Mouse (Mus musculus) right cerebral cortex, postnatal 14 days (tissue): ENCODE results near the gene Hspa1l.
"Not testable (repeated sequence)": the region's sequence is repeated elsewhere in the genome, so short reads cannot be mapped to it uniquely, and the experiment has no call there.

Experiments used
- DNase-seq: peaks from one replicate; pipeline ENCODE4 v3.0.0; 2022

The Hspa1l gene

DNA sequence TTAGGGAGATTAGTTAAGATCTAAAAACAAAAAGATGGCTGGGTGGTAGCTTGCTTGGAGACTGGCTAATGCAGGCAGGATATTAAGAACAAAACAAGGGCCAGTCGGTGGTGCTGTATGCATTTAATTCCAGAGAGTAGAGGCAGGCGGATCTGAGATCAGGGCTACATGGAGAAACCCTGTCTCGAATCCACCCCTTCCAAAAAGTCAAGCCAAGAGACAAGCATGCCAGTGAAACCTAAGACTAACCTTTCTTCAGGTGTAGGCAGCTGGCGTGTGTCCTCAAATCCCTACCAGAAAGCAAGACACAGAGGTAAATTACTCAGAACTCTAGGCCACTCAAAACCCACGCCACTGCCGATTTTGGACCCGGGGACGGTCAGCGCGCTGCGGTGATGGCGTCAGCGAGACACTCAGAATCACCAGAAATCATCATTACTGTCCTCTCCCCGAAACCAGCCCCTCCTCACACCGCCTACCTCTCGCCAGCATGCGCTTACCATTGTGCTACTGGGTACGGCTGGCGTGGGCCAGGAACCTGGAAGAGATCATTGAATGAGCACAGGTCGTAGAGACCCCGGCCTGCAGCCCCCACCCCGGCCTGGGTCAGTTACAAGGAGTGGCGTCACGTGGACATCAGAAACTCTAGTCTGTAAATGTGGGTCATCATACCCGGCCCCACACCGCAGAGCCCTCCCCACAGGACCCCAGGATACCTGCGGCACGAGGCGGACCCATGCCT, 20.7 kb upstream of the Hspa1l start:
- peak; percentile 38 for DNase-seq

DNA sequence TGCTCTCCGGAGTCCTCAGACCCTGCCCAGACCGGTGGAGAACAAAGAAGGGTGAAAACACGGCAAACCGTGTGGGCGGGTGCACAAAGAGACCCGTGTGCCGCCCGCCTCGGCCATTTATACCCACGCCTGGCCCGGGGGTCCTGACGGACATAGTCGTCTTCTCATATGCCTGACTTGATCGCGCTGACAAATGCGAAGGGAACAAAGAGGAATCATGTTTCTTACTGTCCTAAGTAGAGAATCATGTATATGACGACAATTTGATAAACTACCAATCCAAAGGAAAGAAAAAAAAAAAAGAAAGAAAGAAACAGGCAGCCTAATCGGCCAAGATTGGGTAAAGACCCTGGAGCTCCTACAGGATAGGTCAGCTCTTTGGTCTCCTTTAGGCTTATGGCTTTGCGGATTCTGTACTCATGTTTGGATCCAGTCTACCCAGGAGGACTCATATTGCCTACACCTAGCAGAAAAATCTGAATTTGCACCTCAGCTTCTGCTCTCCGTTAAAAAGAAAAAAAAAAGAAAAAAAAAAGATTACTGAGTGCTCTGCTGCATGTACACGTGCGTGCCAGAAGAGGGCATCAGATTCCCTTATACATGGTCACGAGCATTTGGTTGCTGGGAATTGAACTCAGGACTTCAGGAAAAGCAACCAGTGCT, 20.0 kb upstream of the Hspa1l start:
- DNase-seq: peak; percentile 82

DNA sequence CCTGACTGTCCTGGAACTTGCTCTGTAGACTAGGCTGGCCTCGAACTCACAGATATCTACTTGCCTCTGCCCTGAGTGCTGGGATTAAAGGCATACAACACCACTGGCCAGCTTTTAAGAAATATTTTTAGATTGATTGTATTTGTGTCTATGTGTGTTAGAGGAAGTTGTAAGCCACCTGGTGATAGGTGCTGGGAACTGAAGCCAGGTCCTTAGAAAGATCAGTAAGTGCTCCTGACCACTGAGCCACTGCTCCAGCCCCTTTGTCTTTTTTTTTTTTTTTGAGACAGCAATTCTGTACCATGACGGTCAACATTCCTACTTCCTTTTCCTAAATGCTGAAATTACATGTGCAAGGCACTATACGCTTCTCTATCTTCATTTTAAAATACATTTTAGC, 19.2 kb upstream of the Hspa1l start:
- no peak for DNase-seq

DNA sequence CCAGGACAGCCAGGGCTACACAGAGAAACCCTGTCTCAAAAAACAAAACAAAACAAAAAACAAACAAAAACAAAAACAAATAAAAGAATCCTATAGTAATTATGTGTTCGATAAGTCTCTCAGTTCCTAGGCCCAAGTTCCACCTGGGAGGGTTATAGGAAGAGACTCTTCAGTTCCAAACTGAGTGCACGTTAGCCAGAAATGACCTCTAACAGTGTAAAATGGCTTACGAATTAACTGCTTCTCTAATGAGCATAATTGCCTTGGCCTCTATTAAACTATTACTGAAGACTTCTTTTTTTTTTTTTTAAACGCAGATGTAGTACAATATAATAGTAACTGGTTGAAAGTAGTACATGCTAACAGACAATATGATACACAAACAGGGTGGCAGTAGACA, 18.6 kb upstream of the Hspa1l start:
- DNase-seq: no peak

DNA sequence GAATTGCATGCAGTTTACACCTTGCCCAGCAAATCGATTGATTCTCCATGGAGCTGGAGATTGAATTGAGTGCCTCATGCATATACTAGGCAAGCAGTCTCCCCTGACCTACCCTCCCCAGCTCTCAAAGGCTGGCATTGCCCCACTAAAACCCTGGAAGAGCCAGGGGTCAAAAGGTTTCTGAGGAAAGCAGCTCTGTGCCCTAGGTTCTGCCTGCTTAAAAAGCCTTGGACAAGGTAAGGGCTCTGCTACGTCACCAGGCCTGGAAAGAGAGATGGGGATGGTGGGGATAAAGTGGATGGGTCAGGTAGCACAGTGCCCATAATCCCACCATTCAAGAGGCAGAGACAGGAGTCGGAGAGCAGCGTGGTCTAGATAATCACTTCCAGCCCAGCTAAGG, 17.7 kb upstream of the Hspa1l start:
- no peak for DNase-seq

DNA sequence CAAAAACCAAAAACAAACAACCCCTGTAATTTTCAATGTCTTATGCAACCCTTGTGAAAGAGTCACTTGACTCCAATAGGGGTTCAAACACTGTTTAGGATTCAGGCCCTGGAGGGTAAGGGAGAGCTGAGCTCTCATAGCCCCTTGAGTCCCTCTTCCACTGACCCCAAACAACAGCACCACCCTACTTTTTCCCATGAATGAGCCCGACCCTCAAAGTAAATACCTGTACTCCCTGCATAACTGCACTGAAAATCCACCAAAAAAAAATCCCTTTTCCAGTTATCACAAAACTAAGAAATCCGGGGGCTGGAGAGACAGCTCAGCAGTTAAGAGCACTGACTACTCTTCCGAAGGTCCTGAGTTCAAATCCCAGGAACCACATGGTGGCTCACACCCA, 16.6 kb upstream of the Hspa1l start:
- no peak for DNase-seq

DNA sequence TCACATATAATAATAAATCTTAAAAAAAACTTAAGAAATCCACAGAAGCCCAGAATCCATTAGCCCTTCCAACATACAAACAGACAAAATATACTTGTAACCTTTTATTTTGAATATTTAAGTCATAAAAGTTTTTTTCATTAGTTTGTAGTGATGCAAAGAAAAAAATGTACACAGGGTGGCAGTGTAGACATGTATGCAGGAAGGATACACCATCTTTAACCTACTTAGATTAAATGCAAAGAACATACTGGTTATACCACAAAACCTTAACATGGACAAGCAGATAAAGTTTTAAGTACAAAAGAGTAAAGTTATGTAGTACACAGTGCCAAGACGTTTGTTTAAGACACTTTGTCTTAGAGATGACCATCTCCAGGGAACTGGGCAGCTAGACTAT, 16.2 kb upstream of the Hspa1l start:
- no peak for DNase-seq

DNA sequence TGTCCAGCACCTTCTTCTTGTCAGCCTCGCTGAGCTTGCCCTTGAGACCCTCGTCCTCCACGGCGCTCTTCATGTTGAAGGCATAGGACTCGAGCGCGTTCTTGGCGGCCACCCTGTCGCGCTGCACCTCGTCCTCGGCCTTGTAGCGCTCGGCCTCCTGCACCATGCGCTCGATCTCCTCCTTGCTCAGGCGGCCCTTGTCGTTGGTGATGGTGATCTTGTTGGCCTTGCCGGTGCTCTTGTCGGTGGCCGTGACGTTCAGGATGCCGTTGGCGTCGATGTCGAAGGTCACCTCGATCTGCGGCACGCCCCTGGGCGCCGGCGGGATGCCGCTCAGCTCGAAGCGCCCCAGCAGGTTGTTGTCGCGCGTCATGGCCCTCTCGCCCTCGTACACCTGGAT, 15.2 kb upstream of the Hspa1l start:
- not testable (repeated sequence) for DNase-seq

DNA sequence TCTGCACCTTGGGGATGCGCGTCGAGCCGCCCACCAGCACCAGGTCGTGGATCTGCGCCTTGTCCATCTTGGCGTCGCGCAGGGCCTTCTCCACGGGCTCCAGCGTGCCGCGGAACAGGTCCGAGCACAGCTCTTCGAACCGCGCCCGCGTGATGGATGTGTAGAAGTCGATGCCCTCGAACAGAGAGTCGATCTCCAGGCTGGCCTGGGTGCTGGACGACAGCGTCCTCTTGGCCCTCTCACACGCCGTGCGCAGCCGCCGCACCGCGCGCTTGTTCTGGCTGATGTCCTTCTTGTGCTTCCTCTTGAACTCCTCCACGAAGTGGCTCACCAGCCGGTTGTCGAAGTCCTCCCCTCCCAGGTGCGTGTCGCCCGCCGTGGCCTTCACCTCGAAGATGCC, 14.5 kb upstream of the Hspa1l start:
- not testable (repeated sequence) for DNase-seq

DNA sequence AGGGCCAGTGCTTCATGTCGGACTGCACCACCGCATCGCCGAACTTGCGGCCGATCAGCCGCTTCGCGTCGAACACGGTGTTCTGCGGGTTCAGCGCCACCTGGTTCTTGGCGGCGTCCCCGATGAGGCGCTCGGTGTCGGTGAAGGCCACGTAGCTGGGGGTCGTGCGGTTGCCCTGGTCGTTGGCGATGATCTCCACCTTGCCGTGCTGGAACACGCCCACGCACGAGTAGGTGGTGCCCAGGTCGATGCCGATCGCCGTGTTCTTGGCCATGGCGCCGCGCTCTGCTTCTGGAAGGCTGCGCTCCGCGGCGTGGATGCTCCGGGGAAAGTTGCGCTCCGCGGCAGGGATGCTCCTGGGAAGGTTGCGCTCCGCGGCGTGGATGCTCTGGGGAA, 13.8 kb upstream of the Hspa1l start:
- DNase-seq: not testable (repeated sequence)

DNA sequence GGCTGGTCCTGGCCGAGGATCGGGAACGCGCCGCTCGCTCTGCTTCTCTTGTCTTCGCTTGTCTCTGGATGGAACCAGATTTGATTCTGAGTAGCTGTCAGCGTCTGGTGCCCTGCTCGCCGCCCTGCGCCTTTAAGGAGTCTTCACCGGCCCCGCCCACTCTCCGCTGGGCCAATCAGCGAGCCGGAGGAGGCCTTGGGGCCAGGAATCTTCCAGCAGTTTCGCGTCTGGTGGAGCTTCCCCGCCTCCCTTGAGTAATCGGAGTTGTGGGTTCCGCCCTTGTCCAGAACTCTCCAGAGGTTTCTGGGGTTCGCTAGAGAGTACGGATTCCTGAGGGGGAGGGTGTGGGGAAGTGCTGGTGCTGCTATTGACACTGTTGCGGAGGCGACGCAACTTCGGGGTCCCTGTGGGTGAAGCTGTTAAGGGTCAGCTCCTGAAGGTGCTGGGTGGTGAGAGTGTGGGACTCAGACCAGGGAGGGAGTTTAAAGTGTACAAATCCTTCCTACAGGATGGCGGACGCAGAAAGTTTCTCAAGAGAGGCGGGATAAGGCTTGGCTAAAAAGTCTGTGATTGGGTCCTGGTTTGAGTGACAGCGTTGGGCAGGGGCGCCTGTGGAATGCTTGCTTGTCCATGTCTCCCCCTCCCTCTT, 13.2 kb upstream of the Hspa1l start, which contains the start of gene Hspa1b:
Hspa1b (minus strand) TSS at position 109 of the 649 bp plus-strand sequence.
- peak; percentile 60 for DNase-seq

DNA sequence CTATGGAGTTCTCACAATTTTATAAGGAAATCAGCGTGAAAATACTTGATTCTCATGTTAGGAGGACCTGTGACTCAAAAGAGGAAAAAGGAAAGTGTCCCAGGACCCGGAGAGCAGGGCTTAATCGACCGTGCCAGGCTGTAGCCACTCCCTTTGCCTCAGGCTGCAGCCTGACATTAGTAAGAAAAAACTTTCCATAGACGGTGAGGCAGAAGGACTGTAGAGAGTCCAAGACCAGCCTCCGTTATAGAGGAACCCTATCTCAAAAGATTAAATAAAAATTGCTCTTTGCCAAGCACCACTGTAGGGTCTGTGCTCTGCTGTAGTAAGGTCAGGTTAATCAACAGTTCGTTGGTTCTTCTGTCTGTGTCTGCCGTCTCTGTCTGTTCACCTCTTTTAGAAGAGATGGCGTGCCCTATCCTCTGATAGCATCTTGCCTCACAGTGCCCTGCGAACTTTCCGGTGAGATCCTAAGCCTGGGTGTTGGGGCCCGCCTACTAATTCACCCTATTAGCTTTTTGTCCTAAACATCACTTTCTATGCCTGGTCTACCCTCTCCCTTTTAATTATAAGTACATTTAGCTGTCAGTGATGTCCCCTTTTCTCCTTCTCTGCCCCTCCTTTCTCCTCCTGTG, 12.5 kb upstream of the Hspa1l start:
- DNase-seq: no peak

DNA sequence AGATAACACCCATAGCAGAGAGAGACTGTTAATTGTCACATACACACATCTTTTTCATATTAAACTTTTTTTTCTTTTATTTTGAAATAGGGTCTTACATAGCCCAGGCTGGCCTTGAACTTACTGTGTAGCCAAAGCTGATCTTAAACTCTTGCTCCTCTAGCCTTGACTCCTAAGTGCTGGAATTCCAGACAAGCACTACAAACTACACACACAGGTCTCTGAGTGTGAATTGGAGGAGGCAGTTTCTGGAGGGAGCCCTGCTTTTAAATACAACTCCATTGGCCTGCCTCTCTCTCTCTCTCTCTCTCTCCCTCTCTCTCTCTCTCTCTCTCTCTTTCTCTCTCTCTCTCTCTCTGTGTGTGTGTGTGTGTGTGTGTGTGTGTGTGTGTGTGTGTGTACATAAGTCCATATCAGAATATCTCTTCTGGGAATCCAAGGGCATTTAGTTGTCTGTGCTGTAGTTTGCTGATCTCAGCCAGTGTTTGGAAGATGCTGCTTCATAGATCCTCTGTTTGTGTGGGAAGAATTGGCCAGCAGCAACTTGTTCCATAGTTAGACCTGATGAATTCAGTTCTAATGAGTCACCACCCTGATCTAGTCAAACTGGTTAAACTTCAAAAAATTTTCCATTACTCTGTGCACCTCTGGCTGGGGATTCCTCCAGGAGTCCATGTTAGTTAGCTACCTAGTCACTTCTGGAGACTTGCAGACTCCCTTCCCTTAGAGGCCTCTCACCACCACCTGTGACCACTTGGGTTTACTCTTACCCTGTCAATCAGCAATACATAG, 11.6 kb upstream of the Hspa1l start:
- DNase-seq: no peak

DNA sequence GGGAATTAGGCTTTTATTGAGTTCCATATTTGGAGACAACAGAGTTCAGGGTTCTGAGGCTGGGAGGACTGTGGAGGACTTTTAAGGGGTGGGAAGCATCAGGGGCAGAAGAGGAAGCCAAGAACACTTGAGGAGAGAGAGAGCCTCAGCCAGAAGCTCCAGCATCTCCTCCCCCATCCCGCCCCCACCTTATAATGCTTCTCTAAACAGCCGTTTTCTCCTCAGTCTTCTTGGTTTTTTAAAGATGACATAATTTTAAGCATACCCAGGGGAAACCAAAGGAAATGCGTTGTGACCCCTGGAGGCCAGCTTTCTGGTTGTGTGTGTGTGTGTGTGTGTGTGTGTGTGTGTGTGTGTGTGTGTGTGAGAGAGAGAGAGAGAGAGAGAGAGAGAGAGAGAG, 10.4 kb upstream of the Hspa1l start:
- DNase-seq: no peak

DNA sequence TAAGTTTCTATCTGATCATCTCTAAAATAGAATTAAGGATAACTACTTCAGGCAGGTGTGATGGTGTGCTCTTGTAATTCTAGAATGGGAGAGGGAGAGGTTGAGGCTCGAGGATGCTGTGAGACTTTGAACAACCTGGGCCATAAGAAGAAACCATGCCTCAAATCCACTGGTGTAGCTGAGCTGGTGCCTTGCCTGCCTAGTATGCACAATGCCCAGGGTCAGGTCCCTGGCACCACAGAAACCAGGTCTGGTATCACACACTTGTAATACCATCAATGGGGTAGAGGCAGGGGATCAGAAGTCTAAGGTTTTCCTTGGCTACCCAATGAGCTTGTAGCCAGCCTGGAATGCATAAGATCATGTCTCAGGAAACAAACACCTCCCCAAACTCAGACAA, 9.7 kb upstream of the Hspa1l start:
- no peak for DNase-seq

DNA sequence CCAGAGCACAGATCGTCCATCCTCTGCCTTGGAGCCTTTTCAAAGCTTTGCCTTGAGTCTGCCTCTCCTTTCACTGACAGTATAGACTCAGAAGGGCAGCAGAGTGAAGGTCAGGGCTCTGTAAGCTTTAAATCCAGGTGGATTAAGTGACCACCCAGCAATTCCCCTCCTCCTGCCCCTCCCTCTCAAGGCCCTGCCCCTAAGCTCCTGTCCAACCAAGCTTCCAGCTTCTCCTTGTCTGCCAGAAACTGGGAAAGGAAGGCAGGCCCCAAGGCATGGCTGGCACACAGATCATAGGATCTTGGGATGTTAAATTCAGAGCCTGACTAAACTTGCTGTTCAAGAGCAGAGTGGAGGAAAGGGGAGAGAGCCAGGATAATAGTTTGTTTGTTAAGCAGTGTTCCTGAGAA, 7.9 kb upstream of the Hspa1l start:
- DNase-seq: no peak

DNA sequence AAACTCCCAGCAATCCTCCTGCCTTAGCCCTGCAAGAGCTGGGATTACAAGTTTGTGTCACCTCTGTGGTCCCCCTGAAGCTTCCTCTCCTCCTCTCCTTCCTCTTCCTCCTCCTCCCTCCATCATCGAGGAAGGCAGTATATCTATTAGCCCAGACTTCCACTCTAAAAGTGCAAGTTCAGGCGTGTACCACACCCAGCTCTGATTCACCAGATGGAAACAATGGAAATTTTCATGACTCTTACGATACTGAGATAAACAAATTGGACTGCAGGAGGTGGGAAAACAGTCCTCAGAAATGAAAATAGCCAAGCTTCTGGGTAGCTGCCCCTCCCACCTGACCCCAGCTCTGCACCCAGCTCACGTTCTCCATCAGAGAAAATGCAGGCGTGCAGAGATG, 6.9 kb upstream of the Hspa1l start:
- no peak for DNase-seq

DNA sequence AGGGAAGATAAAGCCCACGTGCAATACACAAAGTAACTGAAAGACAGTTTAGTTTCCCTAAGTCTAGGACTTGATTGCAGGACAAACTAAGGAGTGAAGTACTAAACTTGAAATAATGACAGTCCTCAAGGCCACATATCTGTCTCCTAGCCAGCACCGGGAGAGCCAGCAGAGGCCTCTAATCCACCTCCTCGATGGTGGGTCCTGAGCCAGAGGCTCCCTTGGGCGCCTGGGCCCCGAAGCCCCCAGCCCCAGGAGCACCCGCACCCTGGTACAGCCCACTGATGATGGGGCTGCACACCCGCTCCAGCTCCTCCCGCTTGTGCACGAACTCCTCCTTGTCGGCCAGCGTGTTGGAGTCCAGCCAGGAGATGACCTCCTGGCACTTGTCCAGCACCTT, 2.7 kb upstream of the Hspa1l start, which contains the start of gene Gm20481:
Gm20481 (plus strand) TSS at position 91 of the 400 bp plus-strand sequence.
- DNase-seq: not testable (repeated sequence)

DNA sequence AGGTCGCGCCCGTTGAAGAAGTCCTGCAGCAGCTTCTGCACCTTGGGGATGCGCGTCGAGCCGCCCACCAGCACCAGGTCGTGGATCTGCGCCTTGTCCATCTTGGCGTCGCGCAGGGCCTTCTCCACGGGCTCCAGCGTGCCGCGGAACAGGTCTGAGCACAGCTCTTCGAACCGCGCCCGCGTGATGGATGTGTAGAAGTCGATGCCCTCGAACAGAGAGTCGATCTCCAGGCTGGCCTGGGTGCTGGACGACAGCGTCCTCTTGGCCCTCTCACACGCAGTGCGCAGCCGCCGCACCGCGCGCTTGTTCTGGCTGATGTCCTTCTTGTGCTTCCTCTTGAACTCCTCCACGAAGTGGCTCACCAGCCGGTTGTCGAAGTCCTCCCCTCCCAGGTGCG, 1.7 kb upstream of the Hspa1l start:
- not testable (repeated sequence) for DNase-seq

DNA sequence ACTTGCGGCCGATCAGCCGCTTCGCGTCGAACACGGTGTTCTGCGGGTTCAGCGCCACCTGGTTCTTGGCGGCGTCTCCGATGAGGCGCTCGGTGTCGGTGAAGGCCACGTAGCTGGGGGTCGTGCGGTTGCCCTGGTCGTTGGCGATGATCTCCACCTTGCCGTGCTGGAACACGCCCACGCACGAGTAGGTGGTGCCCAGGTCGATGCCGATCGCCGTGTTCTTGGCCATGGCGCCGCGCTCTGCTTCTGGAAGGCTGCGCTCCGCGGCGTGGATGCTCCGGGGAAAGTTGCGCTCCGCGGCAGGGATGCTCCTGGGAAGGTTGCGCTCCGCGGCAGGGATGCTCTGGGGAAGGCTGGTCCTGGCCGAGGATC, 822 bp upstream of the Hspa1l start:
- not testable (repeated sequence) for DNase-seq

DNA sequence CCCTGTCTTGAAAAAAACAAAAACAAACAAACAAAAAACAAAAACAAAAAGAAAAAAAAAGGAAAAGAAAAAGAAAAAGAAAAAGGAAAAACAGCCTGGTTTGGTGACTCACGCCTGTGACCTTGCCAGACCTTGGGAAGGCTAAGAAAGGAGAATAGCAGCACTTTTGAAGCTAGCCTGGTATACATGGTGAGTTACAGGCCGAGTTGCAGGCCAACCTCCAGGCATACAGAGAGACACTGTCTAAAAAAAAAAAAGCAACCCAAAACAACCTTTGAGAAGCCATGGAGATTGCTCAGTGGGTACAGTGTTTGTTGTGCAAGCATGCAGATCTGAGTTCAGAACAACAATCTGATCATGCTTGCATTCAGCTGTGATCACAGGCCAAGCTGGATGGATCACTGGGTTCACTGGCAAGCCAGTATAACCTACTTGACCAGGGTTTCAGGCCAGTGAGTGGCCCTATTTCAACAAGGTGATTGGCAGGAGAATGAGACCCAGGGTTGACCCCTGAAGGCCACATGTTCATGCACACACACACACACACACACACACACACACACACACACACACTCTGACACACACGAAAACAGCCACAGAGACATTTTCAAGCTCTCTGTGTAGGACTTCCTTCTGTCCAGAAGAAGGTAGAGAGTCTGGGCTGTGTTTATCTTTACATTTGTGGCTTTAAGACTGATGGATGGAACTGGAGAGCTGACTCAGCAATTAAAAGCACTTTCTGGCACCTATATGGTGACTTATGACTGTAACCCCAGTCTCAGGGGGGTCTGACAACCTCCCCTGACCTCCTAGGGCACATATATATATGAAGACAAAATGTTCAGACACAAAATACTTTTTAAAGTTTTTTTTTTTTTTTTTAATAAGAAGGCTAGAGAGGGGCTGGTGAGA, 3.3 kb downstream of the Hspa1l start:
- no peak for DNase-seq

DNA sequence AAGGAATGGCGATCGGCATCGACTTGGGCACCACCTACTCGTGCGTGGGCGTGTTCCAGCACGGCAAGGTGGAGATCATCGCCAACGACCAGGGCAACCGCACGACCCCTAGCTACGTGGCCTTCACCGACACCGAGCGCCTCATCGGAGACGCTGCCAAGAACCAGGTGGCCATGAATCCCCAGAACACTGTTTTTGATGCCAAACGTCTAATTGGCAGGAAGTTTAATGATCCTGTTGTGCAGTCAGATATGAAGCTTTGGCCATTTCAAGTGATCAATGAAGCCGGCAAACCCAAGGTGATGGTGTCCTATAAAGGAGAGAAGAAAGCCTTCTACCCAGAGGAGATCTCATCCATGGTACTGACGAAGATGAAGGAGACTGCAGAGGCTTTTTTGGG, 4.5 kb downstream of the Hspa1l start:
- no peak for DNase-seq
